Mouse (Mus musculus): ENCODE results near the gene Gls. TPM values are rescaled to one million over a fixed set of nuclear protein-coding genes. Genes with fewer than 3 reads are reported as not detected.

Gls gene
- polyA plus RNA-seq (2012; rRNA removed): 86.2 and 114 TPM in 2 replicates

GRCm38 (mm10) chr1:52233143-52233713, at the start of gene Gls:
Gene Gls (minus strand): TSS chr1:52233232.
- DNase-seq (ENCODE audit: low spot score): peak; percentile 97

GRCm38 (mm10) chr1:52279831-52280595, 47.0 kb upstream of the Gls start:
- DNase-seq (ENCODE audit: low spot score): no peak

GRCm38 (mm10) chr1:52279331-52279730, 46.3 kb upstream of the Gls start:
- no peak for DNase-seq (ENCODE audit: low spot score)

GRCm38 (mm10) chr1:52278073-52278472, 45.0 kb upstream of the Gls start:
- DNase-seq (ENCODE audit: low spot score): no peak

- no peak for DNase-seq (ENCODE audit: low spot score)
Observed at GRCm38 (mm10) chr1:52274210-52274609, 41.2 kb upstream of the Gls start.

GRCm38 (mm10) chr1:52272018-52272678, 39.1 kb upstream of the Gls start:
- DNase-seq (ENCODE audit: low spot score): no peak

- DNase-seq (ENCODE audit: low spot score): no peak
Observed at GRCm38 (mm10) chr1:52270354-52270753, 37.3 kb upstream of the Gls start.

GRCm38 (mm10) chr1:52269596-52269995, 36.6 kb upstream of the Gls start:
- DNase-seq (ENCODE audit: low spot score): no peak

- DNase-seq (ENCODE audit: low spot score): no peak
Observed at GRCm38 (mm10) chr1:52268006-52268405, 35.0 kb upstream of the Gls start.

- DNase-seq (ENCODE audit: low spot score): no peak
Observed at GRCm38 (mm10) chr1:52267606-52268005, 34.6 kb upstream of the Gls start.

- DNase-seq (ENCODE audit: low spot score): no peak
Observed at GRCm38 (mm10) chr1:52265886-52266516, 33.0 kb upstream of the Gls start.

GRCm38 (mm10) chr1:52264290-52264689, 31.3 kb upstream of the Gls start:
- DNase-seq (ENCODE audit: low spot score): no peak

- no peak for DNase-seq (ENCODE audit: low spot score)
Observed at GRCm38 (mm10) chr1:52260354-52261090, 27.5 kb upstream of the Gls start.

- no peak for DNase-seq (ENCODE audit: low spot score)
Observed at GRCm38 (mm10) chr1:52258006-52258749, 25.1 kb upstream of the Gls start.

GRCm38 (mm10) chr1:52256916-52257315, 23.9 kb upstream of the Gls start:
- DNase-seq (ENCODE audit: low spot score): no peak

- no peak for DNase-seq (ENCODE audit: low spot score)
Observed at GRCm38 (mm10) chr1:52256194-52256593, 23.2 kb upstream of the Gls start.

- DNase-seq (ENCODE audit: low spot score): no peak
Observed at GRCm38 (mm10) chr1:52254411-52254810, 21.4 kb upstream of the Gls start.

- DNase-seq (ENCODE audit: low spot score): no peak
Observed at GRCm38 (mm10) chr1:52253386-52253785, 20.4 kb upstream of the Gls start.

- no peak for DNase-seq (ENCODE audit: low spot score)
Observed at GRCm38 (mm10) chr1:52252447-52252846, 19.4 kb upstream of the Gls start.

GRCm38 (mm10) chr1:52251038-52251735, 18.2 kb upstream of the Gls start:
- DNase-seq (ENCODE audit: low spot score): no peak
